Mouse (Mus musculus) lung, postnatal 14 days (tissue): ENCODE results near the gene Vmn1r211.
"Not testable (repeated sequence)": the region's sequence is repeated elsewhere in the genome, so short reads cannot be mapped to it uniquely, and the experiment has no call there.

Experiments
- DNase-seq: peaks from one replicate; pipeline ENCODE4 v3.0.0; 2021

Gene Vmn1r211

GRCm38 (mm10) chr13:22857461-22857860 lies at the start of gene Vmn1r211:
TSS of gene Vmn1r211 (minus strand) at chr13:22857561.
- no peak for DNase-seq

- DNase-seq: no peak
These were observed 26.7 kb upstream of the Vmn1r211 start, which contains the start of gene Vmn1r212 for GRCm38 (mm10) chr13:22884105-22884504. TSS of gene Vmn1r212 (minus strand) at chr13:22884205.

GRCm38 (mm10) chr13:22879257-22879656 lies 21.9 kb upstream of the Vmn1r211 start:
- DNase-seq: no peak

- DNase-seq: no peak
These were observed 2.6 kb downstream of the Vmn1r211 start for GRCm38 (mm10) chr13:22854760-22855159.

- no peak for DNase-seq
These were observed 10.6 kb downstream of the Vmn1r211 start for GRCm38 (mm10) chr13:22846798-22847197.

GRCm38 (mm10) chr13:22844304-22844703 lies 13.1 kb downstream of the Vmn1r211 start:
- DNase-seq: not testable (repeated sequence)

GRCm38 (mm10) chr13:22831248-22831647 lies 26.1 kb downstream of the Vmn1r211 start, which contains the start of gene Vmn1r210:
TSS of gene Vmn1r210 (minus strand) at chr13:22831348.
- no peak for DNase-seq

GRCm38 (mm10) chr13:22829395-22829794 lies 28.0 kb downstream of the Vmn1r211 start:
- DNase-seq: not testable (repeated sequence)

- DNase-seq: not testable (repeated sequence)
These were observed 35.8 kb downstream of the Vmn1r211 start for GRCm38 (mm10) chr13:22821601-22822000.

- not testable (repeated sequence) for DNase-seq
These were observed 47.8 kb downstream of the Vmn1r211 start, which contains the start of gene Vmn1r209 for GRCm38 (mm10) chr13:22809582-22809981. TSS of gene Vmn1r209 (minus strand) at chr13:22809682.
